Mouse (Mus musculus): ENCODE results near the gene Yrdc. TPM values are rescaled to one million over a fixed set of nuclear protein-coding genes. Genes with fewer than 3 reads are reported as not detected.

The Yrdc gene
- polyA plus RNA-seq (2012; rRNA removed) = 33.8 and 49.5 TPM in 2 replicates

GRCm38 (mm10) chr4:124850261-124850913, at the start of gene Yrdc:
Gene Yrdc, plus strand, starts transcription at chr4:124850679.
- DNase-seq (ENCODE audit: low read depth) = no peak

GRCm38 (mm10) chr4:124801552-124802308, 48.7 kb upstream of the Yrdc start, which contains the start of gene Mtf1:
Gene Mtf1, plus strand, starts transcription at chr4:124802104.
- no peak for DNase-seq (ENCODE audit: low read depth)

- no peak for DNase-seq (ENCODE audit: low read depth)
Measured at GRCm38 (mm10) chr4:124802309-124803260, 47.9 kb upstream of the Yrdc start.

GRCm38 (mm10) chr4:124803406-124803805, 47.1 kb upstream of the Yrdc start:
- no peak for DNase-seq (ENCODE audit: low read depth)

GRCm38 (mm10) chr4:124808511-124808910, 42.0 kb upstream of the Yrdc start:
- DNase-seq (ENCODE audit: low read depth) = no peak

- no peak for DNase-seq (ENCODE audit: low read depth)
Measured at GRCm38 (mm10) chr4:124809136-124809883, 41.2 kb upstream of the Yrdc start.

- peak; percentile 75 for DNase-seq (ENCODE audit: low read depth)
Measured at GRCm38 (mm10) chr4:124810056-124810455, 40.4 kb upstream of the Yrdc start.

GRCm38 (mm10) chr4:124811347-124811975, 39.0 kb upstream of the Yrdc start:
- DNase-seq (ENCODE audit: low read depth) = peak; percentile 65

GRCm38 (mm10) chr4:124815901-124816300, 34.6 kb upstream of the Yrdc start:
- DNase-seq (ENCODE audit: low read depth) = no peak

- no peak for DNase-seq (ENCODE audit: low read depth)
Measured at GRCm38 (mm10) chr4:124817803-124818202, 32.7 kb upstream of the Yrdc start.

- no peak for DNase-seq (ENCODE audit: low read depth)
Measured at GRCm38 (mm10) chr4:124818832-124819231, 31.6 kb upstream of the Yrdc start.

GRCm38 (mm10) chr4:124824967-124825366, 25.5 kb upstream of the Yrdc start:
- no peak for DNase-seq (ENCODE audit: low read depth)

- DNase-seq (ENCODE audit: low read depth) = no peak
Measured at GRCm38 (mm10) chr4:124825371-124825965, 25.0 kb upstream of the Yrdc start.

- no peak for DNase-seq (ENCODE audit: low read depth)
Measured at GRCm38 (mm10) chr4:124829671-124830070, 20.8 kb upstream of the Yrdc start.

GRCm38 (mm10) chr4:124832796-124833195, 17.7 kb upstream of the Yrdc start:
- no peak for DNase-seq (ENCODE audit: low read depth)

GRCm38 (mm10) chr4:124838035-124838700, 12.3 kb upstream of the Yrdc start:
- DNase-seq (ENCODE audit: low read depth) = no peak

- DNase-seq (ENCODE audit: low read depth) = no peak
Measured at GRCm38 (mm10) chr4:124840998-124841397, 9.5 kb upstream of the Yrdc start.

- no peak for DNase-seq (ENCODE audit: low read depth)
Measured at GRCm38 (mm10) chr4:124843493-124843892, 7.0 kb upstream of the Yrdc start.

GRCm38 (mm10) chr4:124847573-124847972, 2.9 kb upstream of the Yrdc start:
- no peak for DNase-seq (ENCODE audit: low read depth)
